Mouse (Mus musculus) hindbrain, embryonic 14.5 days (tissue): Measurements from ENCODE around the gene Rasa1. TPM values are rescaled to one million over a fixed set of nuclear protein-coding genes. Genes with fewer than 3 reads are reported as not detected.

ENCODE experiments used
- ATAC-seq: fragments of 200-750 bp; cut with Nextera tagmentation; 2 replicates; pipeline ENCODE4 v1.8.0; 2017; ENCODE audit warnings: moderate number of reproducible peaks, mild to moderate bottlenecking, moderate TSS enrichment, moderate library complexity; ENCODE audit not compliant: low FRiP score
- DNase-seq: peaks from one replicate; pipeline ENCODE4 v3.0.0-alpha.2; 2015; ENCODE audit warnings: low spot score
- H3K27ac ChIP-seq: fragments of 300-500 bp; sonication (generic); 2 replicates; pipeline ENCODE4 v1.5.1; 2014; ENCODE audit warnings: mild to moderate bottlenecking, moderate library complexity
- H3K27me3 ChIP-seq: fragments of 300-500 bp; sonication (generic); 2 replicates; pipeline ENCODE4 v1.6.1; 2014; ENCODE audit warnings: mild to moderate bottlenecking, low read length, mixed read lengths; ENCODE audit not compliant: control insufficient read depth, insufficient read depth
- H3K36me3 ChIP-seq: fragments of 300-500 bp; sonication (generic); replicated peaks from 2 replicates; pipeline ENCODE4 v1.6.1; 2014; ENCODE audit not compliant: control insufficient read depth, insufficient read depth
- H3K4me1 ChIP-seq: fragments of 300-500 bp; sonication (generic); replicated peaks from 2 replicates; pipeline ENCODE4 v1.6.1; 2014; ENCODE audit warnings: antibody characterized with exemption, low read length, mixed read lengths; ENCODE audit not compliant: control insufficient read depth, insufficient read depth
- H3K4me2 ChIP-seq: fragments of 300-500 bp; sonication (generic); replicated peaks from 2 replicates; pipeline ENCODE4 v1.6.1; 2014; ENCODE audit warnings: mild to moderate bottlenecking, moderate library complexity
- H3K4me3 ChIP-seq: fragments of 300-500 bp; sonication (generic); replicated peaks from 2 replicates; pipeline ENCODE4 v1.5.1; 2014; ENCODE audit warnings: mild to moderate bottlenecking, low read length
- H3K9ac ChIP-seq: fragments of 300-500 bp; sonication (generic); 2 replicates; pipeline ENCODE4 v1.6.1; 2014
- H3K9me3 ChIP-seq: fragments of 300-500 bp; sonication (generic); 2 replicates; pipeline ENCODE4 v1.6.1; 2016; ENCODE audit warnings: low read length; ENCODE audit not compliant: control insufficient read depth
- WGBS: fragments of 180-500 bp; shearing (Covaris S2); extraction: QIAGEN DNeasy Blood & Tissue Kit; methylation state at CpG from one replicate; pipeline ENCODE4 v1.1.7; 2014; 5-methylcytosine and 5-hydroxymethylcytosine counted together
- polyA plus RNA-seq: library from polyadenylated mRNA; unstranded; fragments of >200 nt; fragmentation: Nextera tagmentation; extraction: Ambion mirVana; gene quantifications from 2 replicates; pipeline ENCODE4 v1.2.1, GENCODE M21; 2014

Rasa1 gene
- polyA plus RNA-seq, 1 experiment from 2014 or later: 73.5 TPM

GRCm38 (mm10) chr13:85188903-85189643 is 99.9 kb downstream of the Rasa1 start, which contains the start of gene Ccnh:
Ccnh (plus strand) TSS chr13:85189408.
- ATAC-seq (peak; percentile 98), DNase-seq (peak; percentile 90)
- Histone ChIP-seq H3K9me3 (0 out of 2 replicates have a peak, but pooled peaks cover 3% of the 10 kb centered on the region), H3K36me3 (peaks cover 21% of the 10 kb centered on the region), H3K4me1 (peaks cover 12% of the 10 kb centered on the region; the same call in 1 of the 2 replicates), H3K27me3 (no peaks in the 10 kb centered on the region), H3K4me3 (peak within 1 kb of the TSS; percentile 72), H3K4me2 (peak within 1 kb of the TSS; percentile 58), H3K9ac (peak within 1 kb of the TSS; percentile 87), H3K27ac (peak within 1 kb of the TSS; percentile 86)
- 2% methylated on average over 44 of the region's 44 CpGs for WGBS

Other genes starting within 250 kb of the Rasa1 start
- 97.6 and 100 TPM in 2 replicates for gene Ccnh, start 99.7 kb downstream of the Rasa1 start, polyA plus RNA-seq